In genomic region chr9:40908915-40909314, GRCm38 (mm10) we compare ENCODE assay signal across 22 mouse cellular contexts. TPM values are rescaled to one million over a fixed set of nuclear protein-coding genes. Genes with fewer than 3 reads are reported as not detected.
A peak's percentile ranks its signal among the peaks of the same experiment; 100 is the strongest.
DNase-seq lines count a peak whose midpoint lies in the region; ATAC-seq lines count a peak whose summit lies in the region.
"Had no signal": no experiment of that assay in that cellular context is flagged by ENCODE, and none has a peak within 500 bp of the region (broad histone marks: within the 10 kb centered on the region; RNA-seq: fewer than 3 reads in every experiment).

No protein-coding gene starts in this region.

- no peaks in the 10 kb centered on the region for H3K36me3 ChIP-seq in forebrain, embryonic 11.5 days (ENCODE audit: control insufficient read depth, insufficient read depth, low read length)
- no peaks in the 10 kb centered on the region for H3K36me3 ChIP-seq in forebrain, embryonic 14.5 days (ENCODE audit: control insufficient read depth, insufficient read depth, low read length)
- H3K36me3 ChIP-seq in midbrain, embryonic 11.5 days (ENCODE audit: control insufficient read depth, insufficient read depth, low read length) = no peaks in the 10 kb centered on the region
- H3K36me3 ChIP-seq in midbrain, embryonic 16.5 days (ENCODE audit: control insufficient read depth, insufficient read depth, low read length) = no peaks in the 10 kb centered on the region
- no peaks in the 10 kb centered on the region for H3K36me3 ChIP-seq in midbrain, embryonic 12.5 days
- no peaks in the 10 kb centered on the region for H3K36me3 ChIP-seq in intestine, embryonic 16.5 days (ENCODE audit: control insufficient read depth, insufficient read depth, low read length)
- H3K36me3 ChIP-seq: embryonic facial prominence, embryonic 12.5 days; heart, embryonic 13.5 days had no signal

- no peaks in the 10 kb centered on the region for H3K9me3 ChIP-seq in forebrain, embryonic 11.5 days (ENCODE audit: control insufficient read depth, low read length)
- no peaks in the 10 kb centered on the region for H3K9me3 ChIP-seq in forebrain, embryonic 14.5 days (replicated peaks; ENCODE audit: control insufficient read depth, low read length)
- no peaks in the 10 kb centered on the region for H3K9me3 ChIP-seq in midbrain, embryonic 11.5 days (ENCODE audit: control insufficient read depth, low read length)
- H3K9me3 ChIP-seq in midbrain, embryonic 16.5 days (replicated peaks; ENCODE audit: control insufficient read depth, low read length, poor library complexity, severe bottlenecking) = no peaks in the 10 kb centered on the region
- H3K9me3 ChIP-seq in midbrain, embryonic 12.5 days = no peaks in the 10 kb centered on the region
- H3K9me3 ChIP-seq in intestine, embryonic 16.5 days (ENCODE audit: control insufficient read depth, low read length) = no peaks in the 10 kb centered on the region
- H3K9me3 ChIP-seq: embryonic facial prominence, embryonic 12.5 days; heart, embryonic 13.5 days had no signal

- 0 out of 2 replicates have a peak overlapping the region, but pooled peaks have one; percentile 12 for H3K9ac ChIP-seq in forebrain, embryonic 11.5 days (ENCODE audit: low read length)
- H3K9ac ChIP-seq in forebrain, embryonic 14.5 days (ENCODE audit: low read length) = no peak overlapping the region
- H3K9ac ChIP-seq in midbrain, embryonic 11.5 days (ENCODE audit: low read length) = no peak overlapping the region
- H3K9ac ChIP-seq in midbrain, embryonic 16.5 days (ENCODE audit: low read depth, low read length) = no peak overlapping the region
- no peak overlapping the region for H3K9ac ChIP-seq in midbrain, embryonic 12.5 days (replicated peaks)
- no peak overlapping the region for H3K9ac ChIP-seq in intestine, embryonic 16.5 days (ENCODE audit: low read depth, low read length)
- H3K9ac ChIP-seq: embryonic facial prominence, embryonic 12.5 days; heart, embryonic 13.5 days had no signal

- 13% methylated on average over 7 of the region's 7 CpGs for WGBS in forebrain, embryonic 11.5 days
- WGBS in forebrain, embryonic 14.5 days = 3% methylated on average over 7 of the region's 7 CpGs
- 13% methylated on average over 7 of the region's 7 CpGs for WGBS in midbrain, embryonic 11.5 days
- WGBS in midbrain, embryonic 16.5 days = 15% methylated on average over 7 of the region's 7 CpGs
- WGBS in midbrain, embryonic 12.5 days = 8% methylated on average over 7 of the region's 7 CpGs
- whole genome bisulfite sequencing in intestine, embryonic 16.5 days = 77% methylated on average over 7 of the region's 7 CpGs

- peak; percentile 56 for DNase-seq in forebrain, embryonic 11.5 days (ENCODE audit: low spot score)
- DNase-seq in forebrain, embryonic 14.5 days (ENCODE audit: low spot score) = no peak
- peak; percentile 93 for DNase-seq in midbrain, embryonic 11.5 days (ENCODE audit: low spot score, missing footprints)
- DNase-seq: adrenal gland, adult 2 months; adrenal gland, postnatal 25 days; cerebellum, adult 2 months; cerebellum, postnatal 10 days; gastrocnemius, adult 2 months; gastrocnemius, postnatal 25 days; heart, postnatal 36 days had no signal

- H3K4me2 ChIP-seq in forebrain, embryonic 11.5 days (ENCODE audit: low read depth, low read length, severe bottlenecking) = no peak overlapping the region; the same call in 1 of the 2 replicates
- H3K4me2 ChIP-seq in forebrain, embryonic 14.5 days (ENCODE audit: low read length) = no peak overlapping the region
- H3K4me2 ChIP-seq in midbrain, embryonic 11.5 days = peak overlapping the region; percentile 19; the same call in 1 of the 2 replicates
- no peak overlapping the region for H3K4me2 ChIP-seq in midbrain, embryonic 16.5 days (ENCODE audit: low read length)
- H3K4me2 ChIP-seq in midbrain, embryonic 12.5 days (replicated peaks) = peak overlapping the region; percentile 27
- H3K4me2 ChIP-seq in intestine, embryonic 16.5 days (ENCODE audit: low read depth, low read length) = no peak overlapping the region
- H3K4me2 ChIP-seq: embryonic facial prominence, embryonic 12.5 days; heart, embryonic 13.5 days had no signal

- no peak overlapping the region for H3K27ac ChIP-seq in forebrain, embryonic 11.5 days (ENCODE audit: low read depth, low read length)
- H3K27ac ChIP-seq in forebrain, embryonic 14.5 days (ENCODE audit: low read depth, low read length) = no peak overlapping the region
- H3K27ac ChIP-seq in midbrain, embryonic 11.5 days (ENCODE audit: low read depth, low read length) = no peak overlapping the region
- H3K27ac ChIP-seq in midbrain, embryonic 16.5 days (ENCODE audit: low read length) = no peak overlapping the region
- no peak overlapping the region for H3K27ac ChIP-seq in midbrain, embryonic 12.5 days (replicated peaks)
- no peak overlapping the region for H3K27ac ChIP-seq in intestine, embryonic 16.5 days (ENCODE audit: low read length)
- H3K27ac ChIP-seq: embryonic facial prominence, embryonic 12.5 days; gastrocnemius, adult 2 months; heart, embryonic 13.5 days had no signal

- H3K4me1 ChIP-seq in forebrain, embryonic 11.5 days (replicated peaks; ENCODE audit: control insufficient read depth, insufficient read depth, low read length) = peaks cover 12% of the 10 kb centered on the region
- 0 out of 2 replicates have a peak, but pooled peaks cover 2% of the 10 kb centered on the region for H3K4me1 ChIP-seq in forebrain, embryonic 14.5 days (ENCODE audit: control insufficient read depth, insufficient read depth, low read length)
- peaks cover 20% of the 10 kb centered on the region for H3K4me1 ChIP-seq in midbrain, embryonic 11.5 days (ENCODE audit: control insufficient read depth, insufficient read depth, low read length)
- H3K4me1 ChIP-seq in midbrain, embryonic 16.5 days (ENCODE audit: control insufficient read depth, insufficient read depth, low read length) = peaks cover 5% of the 10 kb centered on the region; the same call in 1 of the 2 replicates
- peaks cover 25% of the 10 kb centered on the region for H3K4me1 ChIP-seq in midbrain, embryonic 12.5 days
- H3K4me1 ChIP-seq in intestine, embryonic 16.5 days (ENCODE audit: control insufficient read depth, insufficient read depth, low read length) = no peaks in the 10 kb centered on the region
- H3K4me1 ChIP-seq: embryonic facial prominence, embryonic 12.5 days; heart, embryonic 13.5 days had no signal

- H3K4me3 ChIP-seq in forebrain, embryonic 11.5 days (ENCODE audit: low read depth, low read length) = no peak overlapping the region
- H3K4me3 ChIP-seq in forebrain, embryonic 14.5 days (ENCODE audit: low read depth, low read length) = no peak overlapping the region
- H3K4me3 ChIP-seq in midbrain, embryonic 11.5 days (ENCODE audit: low read depth, low read length) = no peak overlapping the region
- H3K4me3 ChIP-seq in midbrain, embryonic 16.5 days (ENCODE audit: low read depth, low read length) = no peak overlapping the region
- H3K4me3 ChIP-seq in midbrain, embryonic 12.5 days = no peak overlapping the region
- H3K4me3 ChIP-seq in intestine, embryonic 16.5 days (ENCODE audit: low read length) = no peak overlapping the region
- H3K4me3 ChIP-seq: embryonic facial prominence, embryonic 12.5 days; gastrocnemius, adult 2 months; heart, embryonic 13.5 days had no signal

- peaks cover 5% of the 10 kb centered on the region; the same call in 1 of the 2 replicates for H3K27me3 ChIP-seq in forebrain, embryonic 11.5 days (ENCODE audit: control insufficient read depth, insufficient read depth, low read length)
- peaks cover 8% of the 10 kb centered on the region; the same call in 1 of the 2 replicates for H3K27me3 ChIP-seq in forebrain, embryonic 14.5 days (replicated peaks; ENCODE audit: control insufficient read depth, insufficient read depth, low read length)
- H3K27me3 ChIP-seq in midbrain, embryonic 11.5 days (ENCODE audit: control insufficient read depth, insufficient read depth, low read length) = peaks cover 9% of the 10 kb centered on the region
- H3K27me3 ChIP-seq in midbrain, embryonic 16.5 days (ENCODE audit: control insufficient read depth, insufficient read depth, low read depth, low read length) = peaks cover 3% of the 10 kb centered on the region; the same call in 1 of the 2 replicates
- H3K27me3 ChIP-seq in midbrain, embryonic 12.5 days = peaks cover 57% of the 10 kb centered on the region
- no peaks in the 10 kb centered on the region for H3K27me3 ChIP-seq in intestine, embryonic 16.5 days (replicated peaks; ENCODE audit: control insufficient read depth, insufficient read depth, low read length)
- H3K27me3 ChIP-seq: CH12.LX; embryonic facial prominence, embryonic 12.5 days had no signal

- 0 out of 2 replicates have a peak, but pooled peaks have one; percentile 49 for ATAC-seq in forebrain, embryonic 11.5 days (replicated peaks; ENCODE audit: low FRiP score)
- ATAC-seq in forebrain, embryonic 14.5 days = no peak
- peak; percentile 59; the same call in 1 of the 2 replicates for ATAC-seq in midbrain, embryonic 11.5 days (ENCODE audit: low FRiP score)
- no peak for ATAC-seq in midbrain, embryonic 16.5 days
- ATAC-seq in midbrain, embryonic 12.5 days (ENCODE audit: low FRiP score, low read depth) = no peak; the same call in 1 of the 2 replicates
- no peak for ATAC-seq in intestine, embryonic 16.5 days
- ATAC-seq in frontal cortex, adult (ENCODE audit: low TSS enrichment) = no peak
- ATAC-seq: forebrain, embryonic 16.5 days; hindbrain, embryonic 16.5 days had no signal

RNA-seq across cellular contexts. Expression of gene Bsx, which starts 35.0 kb away (rescaled TPM):
- 0.72 and 1.7 TPM in 2 replicates for polyA plus RNA-seq in forebrain, embryonic 11.5 days (2014; fragmentation: Nextera tagmentation; extraction: Ambion mirVana)
- polyA plus RNA-seq in forebrain, embryonic 14.5 days (2014; fragmentation: Nextera tagmentation; extraction: Ambion mirVana) = 1.2 and 1.3 TPM in 2 replicates
- 0.22 and 0.50 TPM in 2 replicates for polyA plus RNA-seq in midbrain, embryonic 11.5 days (2014; fragmentation: Nextera tagmentation; extraction: Ambion mirVana)
- 1.8 and 2.5 TPM in 2 replicates for polyA plus RNA-seq in midbrain, embryonic 16.5 days (2015; fragmentation: Nextera tagmentation; extraction: Ambion mirVana)
- polyA plus RNA-seq in midbrain, embryonic 12.5 days (2016; fragmentation: Nextera tagmentation; extraction: Ambion mirVana) = 1.2 and 3.5 TPM in 2 replicates
- polyA plus RNA-seq in intestine, embryonic 16.5 days (2015; fragmentation: Nextera tagmentation; extraction: Ambion mirVana) = not detected in 2 replicates
- polyA plus RNA-seq: embryonic facial prominence, embryonic 12.5 days; heart, embryonic 13.5 days; heart, postnatal 0 days; hindbrain, embryonic 11.5 days; hindbrain, embryonic 16.5 days; intestine, embryonic 14.5 days had no signal

RNA-seq across cellular contexts. Expression of gene Jhy, which starts 55.0 kb away (rescaled TPM):
- polyA plus RNA-seq in forebrain, embryonic 11.5 days (2014; fragmentation: Nextera tagmentation; extraction: Ambion mirVana) = 0.67 TPM in 1 of 2 replicates, not detected in the other
- 0.42 and 0.99 TPM in 2 replicates for polyA plus RNA-seq in forebrain, embryonic 14.5 days (2014; fragmentation: Nextera tagmentation; extraction: Ambion mirVana)
- polyA plus RNA-seq in midbrain, embryonic 11.5 days (2014; fragmentation: Nextera tagmentation; extraction: Ambion mirVana) = 2.7 and 3.4 TPM in 2 replicates
- 1.1 and 1.2 TPM in 2 replicates for polyA plus RNA-seq in midbrain, embryonic 16.5 days (2015; fragmentation: Nextera tagmentation; extraction: Ambion mirVana)
- 1.5 and 2.7 TPM in 2 replicates for polyA plus RNA-seq in midbrain, embryonic 12.5 days (2016; fragmentation: Nextera tagmentation; extraction: Ambion mirVana)
- polyA plus RNA-seq in intestine, embryonic 16.5 days (2015; fragmentation: Nextera tagmentation; extraction: Ambion mirVana) = 0.04 and 0.09 TPM in 2 replicates
- polyA plus RNA-seq: adrenal gland, adult 2 months; heart, embryonic 13.5 days; heart, postnatal 0 days had no signal

Comparison
In these comparisons a context has a peak if more than half of its experiments do, and no peak if none do; other contexts are left out.
1. ATAC-seq: peak in forebrain, embryonic 11.5 days (single experiment) and midbrain, embryonic 11.5 days (single experiment); none in forebrain, embryonic 14.5 days (single experiment), midbrain, embryonic 16.5 days (single experiment), midbrain, embryonic 12.5 days (single experiment), intestine, embryonic 16.5 days (single experiment) and frontal cortex, adult (single experiment).
2. H3K4me2 ChIP-seq: peak in midbrain, embryonic 11.5 days (single experiment) and midbrain, embryonic 12.5 days (single experiment); none in forebrain, embryonic 11.5 days (single experiment), forebrain, embryonic 14.5 days (single experiment), midbrain, embryonic 16.5 days (single experiment) and intestine, embryonic 16.5 days (single experiment).